ENCODE assay signal across 8 mouse cellular contexts in the genomic region with DNA sequence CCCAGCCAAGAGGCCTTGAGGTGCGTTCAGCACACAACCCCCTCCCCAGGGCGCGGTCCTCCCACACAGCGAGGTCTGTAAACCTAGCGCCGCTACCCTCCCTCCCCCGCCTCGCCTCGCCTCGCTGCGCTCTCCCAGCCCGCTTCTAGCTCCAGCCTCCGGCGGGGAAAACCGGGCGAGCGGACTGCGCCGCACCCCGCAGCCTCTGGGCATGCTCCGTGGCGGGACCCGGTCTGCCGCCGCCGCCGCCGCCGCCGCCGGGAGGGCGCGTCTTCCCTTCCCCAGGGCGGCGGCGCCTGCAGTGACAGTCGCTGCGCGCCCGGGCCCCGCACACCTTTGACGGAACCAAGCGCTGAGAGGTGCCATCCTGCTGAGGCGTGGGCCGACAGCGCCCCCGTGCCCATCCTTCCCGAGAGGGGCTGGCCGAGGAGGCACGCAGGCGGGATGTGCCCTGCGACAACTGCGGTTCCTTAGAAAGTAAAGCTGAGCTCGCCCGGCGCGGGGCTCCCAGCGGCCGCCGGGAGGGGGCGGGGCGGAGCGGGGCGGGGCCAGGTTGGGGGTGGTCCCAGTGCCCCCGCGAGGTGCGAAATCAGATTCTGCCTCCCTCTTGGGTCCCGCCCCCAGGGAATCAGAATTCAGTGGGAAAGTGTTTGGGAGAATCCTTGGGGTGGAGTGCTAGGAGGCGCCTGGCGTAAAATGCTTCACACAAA.
DNase-seq lines count a peak whose midpoint lies in the region; ATAC-seq and TF ChIP-seq lines count a peak whose summit lies in the region.

No protein-coding gene starts in this region.

- DNase-seq in CH12.LX (ENCODE audit: extremely low read depth), result no peak
- peak; percentile 21 for DNase-seq in cerebellum, adult 11-12 months
- DNase-seq in kidney, postnatal 14 days, result peak; percentile 93
- peak; percentile 31 for DNase-seq in liver, embryonic 13.5 days
- peak; percentile 89 for DNase-seq in neural tube, embryonic 11.5 days (ENCODE audit: low spot score)
- peak; percentile 69 for DNase-seq in testis, postnatal 14 days (ENCODE audit: low spot score)

- no peaks in the 10 kb centered on the region for H3K79me2 ChIP-seq in CH12.LX (replicated peaks; ENCODE audit: control insufficient read depth, extremely low read depth, insufficient read depth, poor library complexity, severe bottlenecking)

- no peak for TF ChIP-seq EP300 in CH12.LX (IDR thresholded peaks at IDR 0.05; ENCODE audit: low read length)

- no peak overlapping the region for H3K27ac ChIP-seq in CH12.LX (ENCODE audit: insufficient read depth, low read depth)
- H3K27ac ChIP-seq in forebrain, embryonic 13.5 days, result peak overlapping the region; percentile 68
- peak overlapping the region; percentile 99 for H3K27ac ChIP-seq in heart, embryonic 16.5 days (ENCODE audit: low read length)
- H3K27ac ChIP-seq in liver, embryonic 13.5 days, result peak overlapping the region; percentile 63
- H3K27ac ChIP-seq in neural tube, embryonic 11.5 days (ENCODE audit: low read depth, low read length), result peak overlapping the region; percentile 75

- in situ Hi-C loops in CH12.LX (cut with MboI; ENCODE audit: low pct_ligation_motif_present, low pct_unique_long_range_greater_than_20kb, low sequenced_read_pairs), result no loop called here

- no peak overlapping the region for H3K9ac ChIP-seq in CH12.LX (ENCODE audit: insufficient read depth, low read depth)
- H3K9ac ChIP-seq in forebrain, embryonic 13.5 days, result peak overlapping the region; percentile 78
- peak overlapping the region; percentile 97 for H3K9ac ChIP-seq in heart, embryonic 16.5 days (ENCODE audit: low read length)
- peak overlapping the region; percentile 64 for H3K9ac ChIP-seq in liver, embryonic 13.5 days
- H3K9ac ChIP-seq in neural tube, embryonic 11.5 days (ENCODE audit: low read length), result peak overlapping the region; percentile 81

- TF ChIP-seq CTCF in CH12.LX (conservative IDR thresholded peaks at IDR 0.05 in 1 of 2, IDR thresholded peaks at IDR 0.05 in 1 of 2; ENCODE audit: low read depth in 2 of 2, low read length in 2 of 2), result no peak

- peaks cover 12% of the 10 kb centered on the region for H3K9me3 ChIP-seq in CH12.LX (replicated peaks; ENCODE audit: low read length)
- H3K9me3 ChIP-seq in forebrain, embryonic 13.5 days (replicated peaks), result no peaks in the 10 kb centered on the region
- H3K9me3 ChIP-seq in heart, embryonic 16.5 days (replicated peaks; ENCODE audit: control insufficient read depth, low read length), result no peaks in the 10 kb centered on the region
- no peaks in the 10 kb centered on the region for H3K9me3 ChIP-seq in liver, embryonic 13.5 days (replicated peaks)
- H3K9me3 ChIP-seq in neural tube, embryonic 11.5 days (ENCODE audit: control insufficient read depth, low read length), result no peaks in the 10 kb centered on the region

- dilution Hi-C loops in CH12.LX (cut with MboI; ENCODE audit: extremely low pct_ligation_motif_present, extremely low pct_unique_long_range_greater_than_20kb, low sequenced_read_pairs), result no loop called here

- peaks cover 0 to 12% of the 10 kb centered on the region in 2 experiments; a peak in 2 of 4 replicates for H3K4me1 ChIP-seq in CH12.LX (ENCODE audit: control insufficient read depth in 1 of 2, insufficient read depth in 2 of 2)
- peaks cover 19% of the 10 kb centered on the region for H3K4me1 ChIP-seq in forebrain, embryonic 13.5 days
- peaks cover 28% of the 10 kb centered on the region for H3K4me1 ChIP-seq in heart, embryonic 16.5 days (ENCODE audit: control insufficient read depth, insufficient read depth, low read length)
- H3K4me1 ChIP-seq in liver, embryonic 13.5 days (replicated peaks), result peaks cover 38% of the 10 kb centered on the region
- H3K4me1 ChIP-seq in neural tube, embryonic 11.5 days (ENCODE audit: control insufficient read depth, insufficient read depth, low read length), result no peaks in the 10 kb centered on the region; the same call in 1 of the 2 replicates

- no peaks in the 10 kb centered on the region for H3K36me3 ChIP-seq in CH12.LX (replicated peaks in 1 of 2; ENCODE audit: control insufficient read depth in 1 of 2, insufficient read depth in 1 of 2, low read length in 1 of 2)
- H3K36me3 ChIP-seq in forebrain, embryonic 13.5 days (ENCODE audit: poor library complexity, severe bottlenecking), result no peaks in the 10 kb centered on the region
- no peaks in the 10 kb centered on the region for H3K36me3 ChIP-seq in heart, embryonic 16.5 days (ENCODE audit: control insufficient read depth, insufficient read depth)
- no peaks in the 10 kb centered on the region for H3K36me3 ChIP-seq in liver, embryonic 13.5 days
- no peaks in the 10 kb centered on the region for H3K36me3 ChIP-seq in neural tube, embryonic 11.5 days (ENCODE audit: control insufficient read depth, insufficient read depth, low read length)

- no peak overlapping the region for H3K4me2 ChIP-seq in CH12.LX (ENCODE audit: insufficient read depth, low read depth, poor library complexity, severe bottlenecking)
- H3K4me2 ChIP-seq in forebrain, embryonic 13.5 days, result peak overlapping the region; percentile 99
- H3K4me2 ChIP-seq in heart, embryonic 16.5 days (ENCODE audit: low read depth, low read length), result peak overlapping the region; percentile 97
- H3K4me2 ChIP-seq in liver, embryonic 13.5 days, result peak overlapping the region; percentile 94
- peak overlapping the region; percentile 90 for H3K4me2 ChIP-seq in neural tube, embryonic 11.5 days (ENCODE audit: low read depth)

- TF ChIP-seq POLR2A in CH12.LX (IDR thresholded peaks at IDR 0.05; ENCODE audit: low read depth, low read length), result no peak

- TF ChIP-seq RAD21 in CH12.LX (IDR thresholded peaks at IDR 0.05; ENCODE audit: low read depth, low read length), result no peak

- H3K27me3 ChIP-seq in CH12.LX (replicated peaks), result no peaks in the 10 kb centered on the region
- H3K27me3 ChIP-seq in forebrain, embryonic 13.5 days, result peaks cover 24% of the 10 kb centered on the region
- no peaks in the 10 kb centered on the region for H3K27me3 ChIP-seq in heart, embryonic 16.5 days (ENCODE audit: control insufficient read depth, insufficient read depth, low read length)
- peaks cover 57% of the 10 kb centered on the region for H3K27me3 ChIP-seq in liver, embryonic 13.5 days
- no peaks in the 10 kb centered on the region for H3K27me3 ChIP-seq in neural tube, embryonic 11.5 days (ENCODE audit: control insufficient read depth, insufficient read depth, low read length)

- peak overlapping the region in 1 of 3 experiments; percentile 55 for H3K4me3 ChIP-seq in CH12.LX (replicated peaks in 1 of 3; ENCODE audit: low read depth in 2 of 3, low read length in 2 of 3, poor library complexity in 1 of 3)
- peak overlapping the region; percentile 65 for H3K4me3 ChIP-seq in forebrain, embryonic 13.5 days
- peak overlapping the region; percentile 87 for H3K4me3 ChIP-seq in heart, embryonic 16.5 days (ENCODE audit: low read length)
- H3K4me3 ChIP-seq in liver, embryonic 13.5 days (replicated peaks), result peak overlapping the region; percentile 69
- peak overlapping the region; percentile 70 for H3K4me3 ChIP-seq in neural tube, embryonic 11.5 days (ENCODE audit: low read depth, low read length)

- peak; percentile 85 for ATAC-seq in forebrain, embryonic 13.5 days
- peak; percentile 76 for ATAC-seq in heart, embryonic 16.5 days (replicated peaks; ENCODE audit: extremely low read depth, insufficient read depth, low FRiP score)
- peak; percentile 70 for ATAC-seq in liver, embryonic 13.5 days (ENCODE audit: low read depth)
- peak; percentile 87 for ATAC-seq in neural tube, embryonic 11.5 days (ENCODE audit: insufficient read depth, low FRiP score, low TSS enrichment)

- WGBS in forebrain, embryonic 13.5 days, result 2% methylated on average over 44 of the region's 70 CpGs
- WGBS in heart, embryonic 16.5 days, result under 1% methylated on average over 68 of the region's 70 CpGs
- WGBS in liver, embryonic 13.5 days (ENCODE audit: insufficient replicate concordance), result under 1% methylated on average over 67 of the region's 70 CpGs
- WGBS in neural tube, embryonic 11.5 days, result 0% methylated on average over 47 of the region's 70 CpGs

TF ChIP-seq in CH12.LX, 34 proteins besides CTCF, POLR2A, EP300 and RAD21:
- TF ChIP-seq NRF1 (IDR thresholded peaks at IDR 0.05; ENCODE audit: low read depth, low read length) (peak; percentile 50; the same call in 1 of the 2 replicates), HCFC1 (IDR thresholded peaks at IDR 0.05; ENCODE audit: low read depth, low read length) (no peak)
